Mouse (Mus musculus) hindbrain, postnatal 0 days (tissue): ENCODE data around the gene Lpgat1. TPM values are rescaled to one million over a fixed set of nuclear protein-coding genes. Genes with fewer than 3 reads are reported as not detected.
A peak's percentile ranks its signal among the peaks of the same experiment; 100 is the strongest.

Experiments
- ATAC-seq: fragments of 200-750 bp; cut with Nextera tagmentation; 2 replicates; pipeline ENCODE4 v1.8.0; 2017; ENCODE audit warnings: mild to moderate bottlenecking, moderate TSS enrichment, moderate library complexity
- DNase-seq: peaks from one replicate; pipeline ENCODE4 v3.0.0-alpha.2; 2015; ENCODE audit warnings: low spot score
- H3K27ac ChIP-seq: fragments of 300-500 bp; sonication (generic); 2 replicates; pipeline ENCODE4 v1.5.1; 2014; ENCODE audit warnings: mild to moderate bottlenecking
- H3K27me3 ChIP-seq: fragments of 300-500 bp; sonication (generic); 2 replicates; pipeline ENCODE4 v1.6.1; 2014; ENCODE audit warnings: low read length, mixed read lengths; ENCODE audit not compliant: insufficient read depth
- H3K36me3 ChIP-seq: fragments of 300-500 bp; sonication (generic); 2 replicates; pipeline ENCODE4 v1.6.1; 2014; ENCODE audit warnings: low read length, mixed read lengths; ENCODE audit not compliant: insufficient read depth
- H3K4me1 ChIP-seq: fragments of 300-500 bp; sonication (generic); 2 replicates; pipeline ENCODE4 v1.6.1; 2014; ENCODE audit warnings: antibody characterized with exemption, low read length, mixed read lengths; ENCODE audit not compliant: insufficient read depth
- H3K4me2 ChIP-seq: fragments of 300-500 bp; sonication (generic); 2 replicates; pipeline ENCODE4 v1.6.1; 2014; ENCODE audit warnings: low read depth, mild to moderate bottlenecking, low read length, moderate library complexity, mixed read lengths
- H3K4me3 ChIP-seq: fragments of 300-500 bp; sonication (generic); 2 replicates; pipeline ENCODE4 v1.5.1; 2014; ENCODE audit warnings: low read length
- H3K9ac ChIP-seq: fragments of 300-500 bp; sonication (generic); replicated peaks from 2 replicates; pipeline ENCODE4 v1.6.1; 2014; ENCODE audit warnings: mild to moderate bottlenecking, low read length, moderate library complexity, mixed read lengths
- H3K9me3 ChIP-seq: fragments of 300-500 bp; sonication (generic); 2 replicates; pipeline ENCODE4 v1.6.1; 2016; ENCODE audit warnings: low read length, mixed read lengths
- CTCF ChIP-seq: IDR thresholded peaks from 2 replicates; pipeline ENCODE4 v1.5.1; 2016; ENCODE audit warnings: antibody characterized with exemption, control low read depth, low read depth
- WGBS: fragments of 180-500 bp; shearing (Covaris S2); extraction: QIAGEN DNeasy Blood & Tissue Kit; methylation state at CpG from one replicate; pipeline ENCODE4 v1.1.7; 2014; 5-methylcytosine and 5-hydroxymethylcytosine counted together
- polyA plus RNA-seq: library from polyadenylated mRNA; unstranded; fragments of >200 nt; fragmentation: Nextera tagmentation; extraction: Ambion mirVana; gene quantifications from 2 replicates; pipeline ENCODE4 v1.2.1, GENCODE M21; 2015
- total RNA-seq: library from RNA; depleted of rRNA; stranded (reverse); fragments of >200 nt; gene quantifications from 2 replicates; pipeline ENCODE4 v1.2.3, GENCODE M21; 2014

Lpgat1 gene
- total and polyA plus RNA-seq, 2 experiments from 2014 or later: 47.7 to 49.9 TPM

DNA sequence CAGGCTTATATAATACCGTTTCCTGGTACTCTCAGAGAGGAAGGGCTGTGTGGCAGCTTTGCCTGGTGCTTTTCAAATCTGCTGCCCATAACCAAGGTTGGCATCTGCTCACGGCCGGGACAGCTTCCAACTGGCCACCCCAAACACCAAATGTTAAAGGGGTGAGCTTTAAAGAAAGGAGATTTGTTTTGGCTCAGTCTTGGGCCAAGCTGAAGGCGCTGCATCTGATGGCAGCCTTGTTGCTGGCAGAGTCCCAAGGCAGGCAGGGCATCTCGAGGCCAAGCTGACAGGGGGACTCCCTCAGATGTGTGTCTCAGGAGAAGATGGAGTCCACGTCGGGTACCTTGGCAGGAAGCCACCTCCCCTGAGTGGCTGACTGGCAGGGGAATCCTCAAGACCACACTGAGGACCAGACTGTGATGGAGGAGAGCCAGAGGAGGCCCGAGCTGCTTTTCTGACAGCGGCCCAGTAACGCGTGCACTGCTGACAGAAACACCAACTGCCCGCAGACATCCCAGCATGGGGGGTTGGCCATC lies 91.1 kb downstream of the Lpgat1 start:
- no peaks in the 10 kb centered on the region for H3K36me3 ChIP-seq
- no peak for TF ChIP-seq CTCF
- no peaks in the 10 kb centered on the region for H3K9me3 ChIP-seq
- ATAC-seq (peak; percentile 95), DNase-seq (peak; percentile 92)
- no peak overlapping the region for H3K4me3 ChIP-seq
- no peak overlapping the region for H3K4me2 ChIP-seq
- no peaks in the 10 kb centered on the region for H3K27me3 ChIP-seq
- no peaks in the 10 kb centered on the region for H3K4me1 ChIP-seq
- no peak overlapping the region for H3K9ac ChIP-seq
- no peak overlapping the region for H3K27ac ChIP-seq
- 41% methylated on average over 12 of the region's 12 CpGs for WGBS

GRCm38 (mm10) chr1:191811774-191812173 lies 94.1 kb downstream of the Lpgat1 start:
- DNase-seq: no peak
- WGBS: 90% methylated on average over 12 of the region's 12 CpGs
- H3K9ac ChIP-seq: no peak overlapping the region
- no peaks in the 10 kb centered on the region for H3K9me3 ChIP-seq
- H3K27me3 ChIP-seq: no peaks in the 10 kb centered on the region
- ATAC-seq: no peak
- no peak overlapping the region for H3K4me2 ChIP-seq
- H3K4me1 ChIP-seq: no peaks in the 10 kb centered on the region
- no peak overlapping the region for H3K4me3 ChIP-seq
- H3K27ac ChIP-seq: no peak overlapping the region
- no peak for TF ChIP-seq CTCF
- no peaks in the 10 kb centered on the region for H3K36me3 ChIP-seq

GRCm38 (mm10) chr1:191812949-191813691 lies 95.5 kb downstream of the Lpgat1 start:
- ATAC-seq (no peak), DNase-seq (no peak)
- no peaks in the 10 kb centered on the region for H3K27me3 ChIP-seq
- no peak overlapping the region for H3K4me2 ChIP-seq
- no peaks in the 10 kb centered on the region for H3K36me3 ChIP-seq
- 89% methylated on average over 13 of the region's 13 CpGs for WGBS
- no peak overlapping the region for H3K27ac ChIP-seq
- no peak overlapping the region for H3K4me3 ChIP-seq
- no peak overlapping the region for H3K9ac ChIP-seq
- no peak for TF ChIP-seq CTCF
- no peaks in the 10 kb centered on the region for H3K9me3 ChIP-seq
- no peaks in the 10 kb centered on the region for H3K4me1 ChIP-seq

DNA sequence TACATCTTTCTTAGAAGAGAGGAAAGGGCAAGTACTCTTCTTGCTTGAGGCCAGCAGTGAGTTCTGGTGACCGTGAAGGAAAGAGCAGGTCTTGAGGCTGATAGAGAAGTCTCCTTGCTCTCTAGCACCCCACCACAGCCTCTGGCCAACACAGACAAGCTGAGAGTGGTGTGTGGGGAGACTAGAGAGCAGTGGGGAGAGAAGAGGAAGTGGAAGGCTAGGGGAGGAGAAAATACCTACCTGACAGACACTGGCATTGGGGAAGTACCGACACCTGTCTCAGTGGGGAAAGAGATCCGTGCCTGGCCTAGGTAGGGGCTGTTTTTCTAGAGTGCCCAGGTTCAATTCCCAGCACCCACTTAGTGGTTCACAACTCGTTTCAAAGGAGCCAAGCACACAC lies 96.6 kb downstream of the Lpgat1 start:
- DNase-seq (no peak), ATAC-seq (no peak)
- no peaks in the 10 kb centered on the region for H3K27me3 ChIP-seq
- H3K4me1 ChIP-seq: no peaks in the 10 kb centered on the region
- H3K4me2 ChIP-seq: no peak overlapping the region
- WGBS: 83% methylated on average over 4 of the region's 4 CpGs
- no peak overlapping the region for H3K27ac ChIP-seq
- H3K9ac ChIP-seq: no peak overlapping the region
- no peaks in the 10 kb centered on the region for H3K9me3 ChIP-seq
- no peak for TF ChIP-seq CTCF
- no peak overlapping the region for H3K4me3 ChIP-seq
- no peaks in the 10 kb centered on the region for H3K36me3 ChIP-seq

- no peak overlapping the region for H3K27ac ChIP-seq
- H3K27me3 ChIP-seq: no peaks in the 10 kb centered on the region
- no peak for ATAC-seq
- no peak overlapping the region for H3K9ac ChIP-seq
- H3K4me2 ChIP-seq: no peak overlapping the region
- no peaks in the 10 kb centered on the region for H3K36me3 ChIP-seq
- DNase-seq: no peak
- WGBS: 69% methylated on average over 5 of the region's 5 CpGs
- H3K4me3 ChIP-seq: no peak overlapping the region
- H3K9me3 ChIP-seq: no peaks in the 10 kb centered on the region
- no peaks in the 10 kb centered on the region for H3K4me1 ChIP-seq
- TF ChIP-seq CTCF: no peak
Observed at GRCm38 (mm10) chr1:191814935-191815334, 97.3 kb downstream of the Lpgat1 start.

GRCm38 (mm10) chr1:191816596-191816995 lies 99.0 kb downstream of the Lpgat1 start:
- Histone ChIP-seq H3K9ac (no peak overlapping the region), H3K27ac (peak overlapping the region; percentile 26; the same call in 1 of the 2 replicates), H3K4me1 (no peaks in the 10 kb centered on the region), H3K9me3 (no peaks in the 10 kb centered on the region), H3K4me2 (no peak overlapping the region), H3K27me3 (no peaks in the 10 kb centered on the region), H3K4me3 (no peak overlapping the region), H3K36me3 (no peaks in the 10 kb centered on the region)
- DNase-seq: no peak
- ATAC-seq: no peak
- WGBS: 73% methylated on average over 3 of the region's 3 CpGs
- TF ChIP-seq CTCF: no peak
